Mouse (Mus musculus): ENCODE measurements at regions not wholly inside any gene's neighbourhood (a gene's known extent, or its start where the extent isn't known, plus 50 kb on each side); places are given as distances from the start of the nearest gene placed in this dataset.

DNA sequence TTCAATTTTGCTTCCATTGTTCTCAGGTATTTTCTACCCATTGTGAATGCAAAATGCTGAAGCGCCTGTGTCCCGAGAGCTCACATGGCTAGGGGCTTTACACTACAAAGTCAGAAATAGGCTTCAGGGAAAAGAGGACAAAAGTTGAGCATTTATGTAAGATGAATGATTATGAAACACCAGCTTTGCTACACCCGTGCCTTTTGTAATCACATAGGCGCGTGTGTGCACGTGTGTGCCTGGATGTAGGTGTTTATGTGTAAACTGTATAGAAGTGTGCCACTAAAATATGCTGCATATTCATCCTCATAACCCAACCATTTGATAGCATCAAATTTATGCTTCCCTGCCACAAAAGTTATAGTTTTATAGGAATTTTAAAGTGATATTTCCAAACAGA, 547.2 kb upstream of the BB014433 start:
- TF ChIP-seq CTCF (conservative IDR thresholded peaks at IDR 0.05; ENCODE audit: low read length): no peak
- no peak for TF ChIP-seq NANOG (IDR thresholded peaks at IDR 0.05; ENCODE audit: borderline replicate concordance, low read length)
- no peak for TF ChIP-seq POU5F1 (IDR thresholded peaks at IDR 0.05; ENCODE audit: borderline replicate concordance, low read length)
